ENCODE assay signal across 8 mouse cellular contexts in the genomic region with DNA sequence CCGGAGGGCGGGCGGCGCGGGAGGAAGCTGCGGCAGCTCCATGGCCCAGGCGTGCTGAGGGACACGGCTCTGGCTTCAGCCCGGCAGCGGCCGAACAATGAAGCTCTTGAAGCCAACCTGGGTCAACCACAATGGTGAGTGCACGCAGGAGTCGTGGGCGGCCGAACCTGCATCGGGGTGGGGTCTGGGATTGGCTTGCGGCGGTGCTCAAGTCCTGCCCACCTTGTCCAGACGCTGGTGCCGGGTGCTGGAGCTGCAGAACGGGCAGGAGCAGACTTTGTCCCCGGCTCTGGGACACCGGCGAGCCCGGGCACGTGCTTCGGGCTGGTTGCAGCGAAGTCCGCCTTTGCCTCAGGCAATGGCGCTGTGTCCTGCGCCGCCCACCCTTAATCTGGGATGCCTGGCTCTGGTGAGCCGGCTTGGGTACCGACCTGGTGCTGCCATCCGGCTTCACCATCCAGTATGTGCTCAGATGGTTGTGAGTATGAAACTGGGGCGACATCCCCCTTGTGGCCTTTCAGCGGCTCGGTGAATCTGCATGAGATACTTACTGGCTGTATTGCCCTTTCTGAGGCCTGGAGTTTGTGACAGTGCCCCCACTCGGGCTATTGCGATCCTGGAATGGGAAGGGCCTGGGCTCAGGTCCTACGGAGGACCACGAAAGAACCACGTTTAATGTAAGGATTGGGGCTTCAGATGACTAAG. TPM values are rescaled to one million over a fixed set of nuclear protein-coding genes. Genes with fewer than 3 reads are reported as not detected.
A peak's percentile ranks its signal among the peaks of the same experiment; 100 is the strongest.
DNase-seq lines count a peak whose midpoint lies in the region; ATAC-seq and TF ChIP-seq lines count a peak whose summit lies in the region.

No protein-coding gene starts in this region.

- H3K4me1 ChIP-seq in embryonic facial prominence, embryonic 14.5 days (ENCODE audit: control insufficient read depth, insufficient read depth, low read length), result 0 out of 2 replicates have a peak, but pooled peaks cover 4% of the 10 kb centered on the region
- peaks cover 10% of the 10 kb centered on the region for H3K4me1 ChIP-seq in heart, embryonic 10.5 days
- peaks cover 5% of the 10 kb centered on the region; the same call in 1 of the 2 replicates for H3K4me1 ChIP-seq in kidney, embryonic 14.5 days (ENCODE audit: control insufficient read depth, insufficient read depth, low read length)
- peaks cover 7% of the 10 kb centered on the region for H3K4me1 ChIP-seq in liver, adult 2 months (ENCODE audit: control insufficient read depth, insufficient read depth, low read length)
- peaks cover 4% of the 10 kb centered on the region; the same call in 1 of the 2 replicates for H3K4me1 ChIP-seq in stomach, embryonic 14.5 days (ENCODE audit: control insufficient read depth, insufficient read depth, low read length)

- H3K9me3 ChIP-seq in embryonic facial prominence, embryonic 14.5 days (ENCODE audit: control insufficient read depth, low read length), result no peaks in the 10 kb centered on the region
- no peaks in the 10 kb centered on the region for H3K9me3 ChIP-seq in heart, embryonic 10.5 days
- no peaks in the 10 kb centered on the region for H3K9me3 ChIP-seq in kidney, embryonic 14.5 days (ENCODE audit: control insufficient read depth, low read length)
- no peaks in the 10 kb centered on the region for H3K9me3 ChIP-seq in stomach, embryonic 14.5 days (ENCODE audit: control insufficient read depth, low read depth, low read length)

- H3K27me3 ChIP-seq in embryonic facial prominence, embryonic 14.5 days (replicated peaks; ENCODE audit: control insufficient read depth, insufficient read depth, low read length), result no peaks in the 10 kb centered on the region
- H3K27me3 ChIP-seq in heart, embryonic 10.5 days (ENCODE audit: insufficient read depth, poor library complexity, severe bottlenecking), result no peaks in the 10 kb centered on the region
- H3K27me3 ChIP-seq in kidney, embryonic 14.5 days (ENCODE audit: control insufficient read depth, insufficient read depth, low read length), result no peaks in the 10 kb centered on the region
- H3K27me3 ChIP-seq in liver, adult 2 months (ENCODE audit: control insufficient read depth, insufficient read depth, low read length), result no peaks in the 10 kb centered on the region
- no peaks in the 10 kb centered on the region for H3K27me3 ChIP-seq in stomach, embryonic 14.5 days (ENCODE audit: control insufficient read depth, insufficient read depth, low read length)

- 0% methylated on average over 20 of the region's 43 CpGs for WGBS in embryonic facial prominence, embryonic 14.5 days
- under 1% methylated on average over 43 of the region's 43 CpGs for WGBS in heart, embryonic 10.5 days
- WGBS in kidney, embryonic 14.5 days, result under 1% methylated on average over 40 of the region's 43 CpGs
- WGBS in liver, adult 2 months, result under 1% methylated on average over 43 of the region's 43 CpGs
- under 1% methylated on average over 42 of the region's 43 CpGs for WGBS in stomach, embryonic 14.5 days

- H3K27ac ChIP-seq in embryonic facial prominence, embryonic 14.5 days (replicated peaks; ENCODE audit: low read depth, low read length), result peak overlapping the region; percentile 94
- peak overlapping the region; percentile 93 for H3K27ac ChIP-seq in heart, embryonic 10.5 days
- peak overlapping the region; percentile 95 for H3K27ac ChIP-seq in kidney, embryonic 14.5 days (ENCODE audit: low read depth, low read length)
- peak overlapping the region; percentile 55 for H3K27ac ChIP-seq in liver, adult 2 months (replicated peaks; ENCODE audit: insufficient read depth, low read depth, low read length)
- peak overlapping the region; percentile 93 for H3K27ac ChIP-seq in stomach, embryonic 14.5 days (ENCODE audit: low read length)

- H3K9ac ChIP-seq in embryonic facial prominence, embryonic 14.5 days (ENCODE audit: low read depth, low read length), result peak overlapping the region; percentile 87
- peak overlapping the region; percentile 78 for H3K9ac ChIP-seq in kidney, embryonic 14.5 days (ENCODE audit: low read depth, low read length)
- peak overlapping the region; percentile 84 for H3K9ac ChIP-seq in liver, adult 2 months (ENCODE audit: low read depth, low read length)
- peak overlapping the region; percentile 90 for H3K9ac ChIP-seq in stomach, embryonic 14.5 days (replicated peaks; ENCODE audit: low read depth, low read length)

- peak overlapping the region; percentile 84 for H3K4me2 ChIP-seq in embryonic facial prominence, embryonic 14.5 days (ENCODE audit: low read depth, low read length)
- peak overlapping the region; percentile 85 for H3K4me2 ChIP-seq in kidney, embryonic 14.5 days (replicated peaks; ENCODE audit: low read depth, low read length)
- H3K4me2 ChIP-seq in stomach, embryonic 14.5 days (replicated peaks; ENCODE audit: low read depth, low read length), result peak overlapping the region; percentile 73

- peaks cover 29% of the 10 kb centered on the region for H3K36me3 ChIP-seq in embryonic facial prominence, embryonic 14.5 days (ENCODE audit: control insufficient read depth, insufficient read depth, low read length)
- peaks cover 36% of the 10 kb centered on the region for H3K36me3 ChIP-seq in heart, embryonic 10.5 days
- peaks cover 18% of the 10 kb centered on the region for H3K36me3 ChIP-seq in kidney, embryonic 14.5 days (ENCODE audit: control insufficient read depth, insufficient read depth, low read length)
- peaks cover 8% of the 10 kb centered on the region; the same call in 1 of the 2 replicates for H3K36me3 ChIP-seq in liver, adult 2 months (ENCODE audit: control insufficient read depth, insufficient read depth, low read length)
- peaks cover 14% of the 10 kb centered on the region for H3K36me3 ChIP-seq in stomach, embryonic 14.5 days (ENCODE audit: control insufficient read depth, insufficient read depth, low read length)

- H3K4me3 ChIP-seq in embryonic facial prominence, embryonic 14.5 days (ENCODE audit: low read depth, low read length), result peak overlapping the region; percentile 89
- H3K4me3 ChIP-seq in heart, embryonic 10.5 days, result peak overlapping the region; percentile 91
- peak overlapping the region; percentile 89 for H3K4me3 ChIP-seq in kidney, embryonic 14.5 days (ENCODE audit: low read length)
- H3K4me3 ChIP-seq in liver, adult 2 months (ENCODE audit: insufficient read depth, low read depth, low read length), result peak overlapping the region; percentile 99
- peak overlapping the region; percentile 81 for H3K4me3 ChIP-seq in stomach, embryonic 14.5 days (ENCODE audit: low read depth, low read length)

- TF ChIP-seq POLR2A in liver, adult 2 months (IDR thresholded peaks at IDR 0.05; ENCODE audit: extremely low read depth, insufficient read depth, low read length), result 0 out of 2 replicates have a peak, but pooled peaks have one; percentile 18

- peak; percentile 31 for ATAC-seq in embryonic facial prominence, embryonic 14.5 days (ENCODE audit: low read depth)
- ATAC-seq in kidney, embryonic 14.5 days (ENCODE audit: low FRiP score, low TSS enrichment), result peak; percentile 26
- peak; percentile 35; the same call in 1 of the 2 replicates for ATAC-seq in stomach, embryonic 14.5 days (ENCODE audit: insufficient number of reproducible peaks, insufficient read depth, low FRiP score, low read depth)

- peaks cover 4% of the 10 kb centered on the region; the same call in 1 of the 2 replicates for H3K79me2 ChIP-seq in liver, adult 2 months (ENCODE audit: control insufficient read depth, insufficient read depth, low read length)

- DNase-seq in A20 (ENCODE audit: low read depth, low spot score), result peak; percentile 92
- DNase-seq in adrenal gland, postnatal 10 days, result peak; percentile 61
- DNase-seq in embryonic facial prominence, embryonic 14.5 days (ENCODE audit: low spot score), result peak; percentile 80
- peak; percentile 87 for DNase-seq in heart, embryonic 10.5 days (ENCODE audit: low spot score)
- peak; percentile 71 for DNase-seq in liver, adult 2 months (ENCODE audit: extremely low read depth, low read depth, low spot score)
- DNase-seq in monocyte, adult 2 months (ENCODE audit: low read depth in 1 of 2, low spot score in 2 of 2), result peak; percentile 16 to 34

- peak; percentile 21; the same call in 1 of the 2 replicates for TF ChIP-seq CTCF in liver, adult 2 months (IDR thresholded peaks at IDR 0.05; ENCODE audit: low read depth, low read length)

RNA-seq across cellular contexts. Expression of a gene that starts 0.7 kb away (rescaled TPM):
- total RNA-seq in adrenal gland, postnatal 10 days (2021), result 10 to 100 TPM; 36.3 to 44.4 TPM
- 10.8 and 14.7 TPM in 2 replicates for polyA plus RNA-seq in embryonic facial prominence, embryonic 14.5 days (2014; fragmentation: Nextera tagmentation; extraction: Ambion mirVana)
- polyA plus RNA-seq in heart, embryonic 10.5 days (2016; fragmentation: Nextera tagmentation; extraction: Ambion mirVana), result 13.4 and 23.1 TPM in 2 replicates
- 14.6 and 20.8 TPM in 2 replicates for polyA plus RNA-seq in kidney, embryonic 14.5 days (2014; fragmentation: Nextera tagmentation; extraction: Ambion mirVana)
- total RNA-seq in liver, adult 2 months (2014; rRNA removed), result 8.2 and 8.7 TPM in 2 replicates
- polyA plus RNA-seq in liver, adult 2 months (2012; rRNA removed), result 15.0 and 19.6 TPM in 2 replicates
- 16.3 and 16.8 TPM in 2 replicates for polyA plus RNA-seq in stomach, embryonic 14.5 days (2014; fragmentation: Nextera tagmentation; extraction: Ambion mirVana)

RNA-seq across cellular contexts. Expression of a gene that starts 0.9 kb away (rescaled TPM):
- 10 to 100 TPM; 61.2 to 66.6 TPM for total RNA-seq in adrenal gland, postnatal 10 days (2021)
- polyA plus RNA-seq in embryonic facial prominence, embryonic 14.5 days (2014; fragmentation: Nextera tagmentation; extraction: Ambion mirVana), result 57.3 and 60.9 TPM in 2 replicates
- polyA plus RNA-seq in heart, embryonic 10.5 days (2016; fragmentation: Nextera tagmentation; extraction: Ambion mirVana), result 123 and 138 TPM in 2 replicates
- polyA plus RNA-seq in kidney, embryonic 14.5 days (2014; fragmentation: Nextera tagmentation; extraction: Ambion mirVana), result 97.3 and 99.0 TPM in 2 replicates
- 20.6 and 27.7 TPM in 2 replicates for total RNA-seq in liver, adult 2 months (2014; rRNA removed)
- 7.9 and 11.7 TPM in 2 replicates for polyA plus RNA-seq in liver, adult 2 months (2012; rRNA removed)
- polyA plus RNA-seq in stomach, embryonic 14.5 days (2014; fragmentation: Nextera tagmentation; extraction: Ambion mirVana), result 87.2 and 91.6 TPM in 2 replicates

RNA-seq across cellular contexts. Expression of a gene that starts 41.2 kb away (rescaled TPM):
- under 1 TPM; 0.39 to 0.70 TPM for total RNA-seq in adrenal gland, postnatal 10 days (2021)
- polyA plus RNA-seq in embryonic facial prominence, embryonic 14.5 days (2014; fragmentation: Nextera tagmentation; extraction: Ambion mirVana), result not detected in 2 replicates
- not detected in 2 replicates for polyA plus RNA-seq in heart, embryonic 10.5 days (2016; fragmentation: Nextera tagmentation; extraction: Ambion mirVana)
- polyA plus RNA-seq in kidney, embryonic 14.5 days (2014; fragmentation: Nextera tagmentation; extraction: Ambion mirVana), result not detected in 2 replicates
- total RNA-seq in liver, adult 2 months (2014; rRNA removed), result 0.94 TPM in 1 of 2 replicates, not detected in the other
- 2.1 and 2.9 TPM in 2 replicates for polyA plus RNA-seq in liver, adult 2 months (2012; rRNA removed)
- polyA plus RNA-seq in stomach, embryonic 14.5 days (2014; fragmentation: Nextera tagmentation; extraction: Ambion mirVana), result not detected in 2 replicates

RNA-seq across cellular contexts. Expression of a gene that starts 41.2 kb away (rescaled TPM):
- total RNA-seq in adrenal gland, postnatal 10 days (2021), result 10 to 100 TPM; 17.9 to 24.1 TPM
- polyA plus RNA-seq in embryonic facial prominence, embryonic 14.5 days (2014; fragmentation: Nextera tagmentation; extraction: Ambion mirVana), result 20.1 and 22.2 TPM in 2 replicates
- 41.3 and 47.4 TPM in 2 replicates for polyA plus RNA-seq in heart, embryonic 10.5 days (2016; fragmentation: Nextera tagmentation; extraction: Ambion mirVana)
- polyA plus RNA-seq in kidney, embryonic 14.5 days (2014; fragmentation: Nextera tagmentation; extraction: Ambion mirVana), result 36.2 and 40.1 TPM in 2 replicates
- total RNA-seq in liver, adult 2 months (2014; rRNA removed), result 14.3 and 15.3 TPM in 2 replicates
- polyA plus RNA-seq in liver, adult 2 months (2012; rRNA removed), result 31.9 and 57.9 TPM in 2 replicates
- 37.4 and 47.6 TPM in 2 replicates for polyA plus RNA-seq in stomach, embryonic 14.5 days (2014; fragmentation: Nextera tagmentation; extraction: Ambion mirVana)

Comparison
In these comparisons a context has a peak if more than half of its experiments do, and no peak if none do; other contexts are left out.
1. Peak in every context shown above with its lines: DNase-seq, ATAC-seq, H3K4me3 ChIP-seq and H3K27ac ChIP-seq.
2. DNase-seq: peak in every context shown above with its lines; median percentile 92 in A20; 87 in heart, embryonic 10.5 days; 80 in embryonic facial prominence, embryonic 14.5 days; 71 in liver, adult 2 months; 61 in adrenal gland, postnatal 10 days; 25 in monocyte, adult 2 months.